Mouse (Mus musculus): ENCODE results near the gene Unc119b.
"Not testable (repeated sequence)": the region's sequence is repeated elsewhere in the genome, so short reads cannot be mapped to it uniquely, and the experiment has no call there.

Gene Unc119b

DNA sequence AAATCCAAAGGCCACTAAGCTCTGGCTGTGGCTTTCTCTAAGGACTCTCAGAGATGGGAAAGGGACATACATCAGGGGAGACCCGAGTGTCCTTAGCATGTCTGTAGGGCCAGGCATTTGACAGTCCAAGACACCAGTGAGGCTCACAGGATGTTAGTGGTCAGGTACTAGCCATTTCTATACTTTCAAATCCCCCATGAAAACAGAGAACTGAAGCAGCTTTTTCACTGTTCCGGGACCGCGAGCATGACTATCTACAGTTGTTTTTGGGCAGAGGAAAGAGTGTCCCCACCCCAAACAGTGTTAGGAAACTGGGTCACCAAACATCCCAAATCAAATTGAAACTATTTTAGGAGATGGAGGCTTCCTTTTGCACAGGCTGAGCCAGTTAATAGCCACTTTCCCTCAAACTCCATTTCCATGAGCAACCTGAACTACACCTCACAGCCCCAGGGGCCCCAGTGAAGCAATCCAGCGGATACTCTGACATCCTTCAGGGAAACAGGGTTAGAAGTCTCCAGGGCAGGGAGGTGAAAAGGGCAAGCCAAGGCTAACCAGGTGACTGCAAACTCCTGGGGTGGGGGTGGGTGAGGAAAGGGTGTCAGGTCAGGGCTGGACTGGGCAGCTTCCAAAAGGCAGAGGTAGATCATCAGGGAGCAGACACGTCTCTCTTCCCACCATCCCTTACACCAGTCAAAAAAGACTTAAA is 1.3 kb downstream of the Unc119b start:
- DNase-seq (ENCODE audit: low read depth, low spot score) = peak; percentile 20

GRCm38 (mm10) chr5:115132465-115132864 is 2.3 kb downstream of the Unc119b start:
- DNase-seq (ENCODE audit: low read depth, low spot score) = peak; percentile 71

DNA sequence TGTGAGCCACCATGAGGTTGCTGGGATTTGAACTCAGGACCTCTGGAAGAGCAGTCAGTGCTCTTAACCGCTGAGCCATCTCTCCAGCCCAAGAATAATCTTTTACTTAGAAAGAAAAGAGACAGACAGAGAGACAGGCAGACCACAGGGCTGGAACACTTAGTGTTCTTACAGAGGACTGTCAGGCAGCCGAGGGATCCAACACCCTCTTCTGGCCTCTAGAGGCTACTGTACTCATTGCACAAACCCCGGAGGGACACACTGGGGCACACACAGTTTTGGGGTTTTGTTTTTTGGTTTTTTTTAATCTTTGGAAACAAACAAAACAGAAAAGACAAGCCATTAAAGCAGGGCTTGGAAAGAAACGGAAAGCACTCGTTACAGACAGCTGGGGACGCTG is 5.4 kb downstream of the Unc119b start:
- no peak for DNase-seq (ENCODE audit: low read depth, low spot score)

DNA sequence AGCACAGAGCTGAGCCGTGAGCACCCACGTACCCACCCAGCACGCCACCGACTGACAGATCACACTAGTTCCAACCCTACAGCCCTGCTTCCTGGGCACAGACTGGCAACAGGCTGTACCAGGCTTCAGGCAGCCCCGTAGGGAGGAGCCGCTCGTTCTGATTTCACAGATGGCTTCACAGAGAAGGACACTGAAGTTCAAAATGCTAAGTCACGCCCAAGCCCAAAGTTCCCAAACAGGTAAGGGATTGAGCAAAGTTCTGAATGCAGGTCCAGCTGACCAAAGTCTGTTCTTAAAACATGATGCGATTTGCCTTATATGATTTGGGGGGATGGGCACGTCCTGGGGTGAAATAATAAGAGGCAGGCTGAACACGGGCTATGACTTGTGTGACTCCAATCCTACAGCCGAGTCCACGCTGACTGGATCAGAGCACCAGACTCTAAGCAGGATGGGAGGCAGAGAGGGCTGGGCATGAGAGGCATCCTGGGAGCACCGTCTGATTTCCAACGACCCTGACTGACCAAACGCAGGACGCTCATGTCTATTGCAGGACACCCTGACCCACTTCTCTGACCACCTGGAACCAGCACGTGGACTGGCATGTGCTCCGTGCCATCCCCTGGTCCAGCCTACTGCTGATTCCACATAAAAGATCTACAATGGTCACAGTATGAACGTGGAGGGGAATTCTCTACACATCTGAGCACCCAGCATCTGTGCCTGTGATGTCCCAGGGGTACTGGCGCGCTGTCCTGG is 7.2 kb downstream of the Unc119b start:
- no peak for DNase-seq (ENCODE audit: low read depth, low spot score)

- peak; percentile 62 for DNase-seq (ENCODE audit: low read depth, low spot score)
Measured at GRCm38 (mm10) chr5:115126578-115127312, 8.0 kb downstream of the Unc119b start.

- DNase-seq (ENCODE audit: low read depth, low spot score) = peak; percentile 92
Measured at GRCm38 (mm10) chr5:115125211-115125871, 9.4 kb downstream of the Unc119b start.

- no peak for DNase-seq (ENCODE audit: low read depth, low spot score)
Measured at GRCm38 (mm10) chr5:115124690-115125089, 10.1 kb downstream of the Unc119b start.

GRCm38 (mm10) chr5:115120978-115121377 is 13.8 kb downstream of the Unc119b start:
- DNase-seq (ENCODE audit: low read depth, low spot score) = no peak

DNA sequence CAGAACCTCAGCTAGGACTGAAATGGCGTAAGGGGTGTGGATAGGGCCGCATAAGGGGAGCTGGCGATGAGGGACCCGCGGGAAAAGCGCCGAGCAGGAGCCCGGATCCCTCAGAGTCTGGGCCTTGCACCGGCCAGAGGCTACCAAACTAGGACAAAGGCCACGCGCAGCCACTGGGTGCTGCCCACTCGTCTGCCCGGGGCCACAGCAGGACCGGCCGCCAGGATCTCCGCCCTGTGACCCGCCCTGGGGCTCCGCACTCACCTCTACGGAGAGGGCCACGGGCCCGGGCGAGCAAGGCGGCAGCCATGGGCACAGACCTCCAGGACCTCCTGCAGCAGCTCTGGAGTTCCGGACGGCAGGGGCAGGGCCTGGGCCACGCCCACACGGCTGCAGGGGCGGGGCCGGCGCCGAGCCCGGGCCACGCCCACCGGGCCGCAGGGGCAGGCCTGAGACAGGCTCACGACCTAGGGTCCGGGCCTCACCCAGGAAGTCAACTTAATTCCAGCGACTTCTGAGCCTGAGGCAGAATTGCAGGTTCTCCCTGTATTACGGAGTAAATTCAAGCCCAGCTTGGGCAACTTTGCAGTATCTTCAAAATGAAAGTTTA is 15.7 kb downstream of the Unc119b start, which contains the start of gene Acads:
Gene Acads (minus strand): TSS at position 386 of the 610 bp plus-strand sequence.
- peak; percentile 90 for DNase-seq (ENCODE audit: low read depth, low spot score)

DNA sequence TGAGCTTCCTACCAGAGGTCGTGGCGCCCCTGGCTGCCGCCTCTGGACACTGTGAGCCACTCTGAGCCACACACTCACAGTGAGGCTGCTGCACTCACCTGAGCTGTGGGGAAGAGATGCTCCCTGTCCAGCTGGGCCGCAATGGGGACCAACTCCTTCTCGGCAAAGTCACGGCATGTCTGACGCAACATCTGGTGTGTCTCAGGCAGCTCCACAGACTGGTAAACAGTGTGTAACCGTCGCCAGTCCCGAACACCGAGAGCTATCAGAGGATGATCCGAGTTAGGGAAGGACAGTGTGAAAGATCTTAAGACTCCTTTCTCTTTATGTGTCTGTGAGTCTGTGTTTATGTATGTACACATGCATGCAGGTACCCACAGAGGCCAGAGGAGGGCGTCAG is 17.3 kb downstream of the Unc119b start:
- DNase-seq (ENCODE audit: low read depth, low spot score) = no peak

- no peak for DNase-seq (ENCODE audit: low read depth, low spot score)
Measured at GRCm38 (mm10) chr5:115116426-115116825, 18.3 kb downstream of the Unc119b start.

GRCm38 (mm10) chr5:115114501-115114900 is 20.3 kb downstream of the Unc119b start:
- DNase-seq (ENCODE audit: low read depth, low spot score) = no peak

- no peak for DNase-seq (ENCODE audit: low read depth, low spot score)
Measured at GRCm38 (mm10) chr5:115113244-115113643, 21.5 kb downstream of the Unc119b start.

GRCm38 (mm10) chr5:115111156-115111555 is 23.6 kb downstream of the Unc119b start:
- DNase-seq (ENCODE audit: low read depth, low spot score) = no peak

DNA sequence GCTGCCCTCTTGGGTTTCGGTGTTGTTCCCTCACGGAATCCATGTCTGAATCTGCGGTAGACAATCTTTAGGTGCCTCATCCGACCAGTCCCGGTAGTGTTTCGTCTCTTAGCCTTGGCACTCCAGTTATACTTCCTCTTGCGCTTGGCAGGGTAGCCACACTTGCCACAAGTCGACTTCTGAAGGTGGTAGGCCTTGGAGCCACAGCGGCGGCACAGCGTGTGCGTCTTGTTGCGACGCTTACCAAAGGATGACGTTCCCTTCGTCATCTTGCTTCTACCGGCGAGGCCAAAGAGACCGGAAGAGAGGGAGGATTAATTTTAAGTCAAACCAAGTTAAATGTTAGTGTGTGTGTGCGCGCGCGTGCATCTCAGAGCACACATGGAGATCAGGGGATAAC is 31.5 kb downstream of the Unc119b start:
- not testable (repeated sequence) for DNase-seq (ENCODE audit: low read depth, low spot score)

GRCm38 (mm10) chr5:115102231-115102630 is 32.5 kb downstream of the Unc119b start:
- no peak for DNase-seq (ENCODE audit: low read depth, low spot score)

DNA sequence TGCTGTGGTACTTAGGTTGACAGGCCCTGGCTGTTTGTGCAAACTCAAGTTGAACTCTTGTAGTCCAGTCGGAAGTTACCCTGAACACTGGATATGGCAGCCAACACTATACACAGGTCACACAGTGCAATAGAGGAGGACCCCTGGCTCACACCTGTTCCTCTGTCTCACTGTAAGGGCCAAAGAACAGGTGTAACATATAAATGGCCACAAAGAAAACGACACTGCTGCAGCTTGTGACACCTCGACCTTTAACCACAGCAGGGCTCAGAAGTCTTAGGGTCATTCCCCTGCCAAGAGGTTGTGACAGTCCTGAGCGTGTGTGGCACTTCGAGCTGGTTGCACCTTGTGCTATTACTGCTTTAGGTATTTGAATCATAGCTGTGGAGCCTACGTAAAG is 34.3 kb downstream of the Unc119b start:
- DNase-seq (ENCODE audit: low read depth, low spot score) = no peak

DNA sequence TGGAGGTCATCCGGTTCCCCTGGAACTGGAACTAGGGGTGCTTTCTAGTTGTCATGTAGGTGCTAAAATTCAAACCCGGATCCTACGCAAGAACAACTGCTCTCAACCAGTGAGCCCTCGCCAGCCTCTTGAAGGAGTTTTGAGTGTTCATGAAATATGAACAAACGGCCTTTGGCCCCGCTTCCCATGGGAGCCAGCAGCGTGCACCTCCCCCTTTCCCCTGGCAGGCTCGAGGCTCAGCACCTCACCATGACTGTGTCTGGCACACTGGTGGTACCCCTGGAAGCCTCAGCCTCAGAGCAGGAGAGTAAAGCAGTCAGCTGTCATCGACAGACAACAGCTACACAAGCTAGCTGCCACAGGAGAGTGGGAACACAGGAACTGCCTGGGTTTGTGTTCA is 34.8 kb downstream of the Unc119b start:
- no peak for DNase-seq (ENCODE audit: low read depth, low spot score)

DNA sequence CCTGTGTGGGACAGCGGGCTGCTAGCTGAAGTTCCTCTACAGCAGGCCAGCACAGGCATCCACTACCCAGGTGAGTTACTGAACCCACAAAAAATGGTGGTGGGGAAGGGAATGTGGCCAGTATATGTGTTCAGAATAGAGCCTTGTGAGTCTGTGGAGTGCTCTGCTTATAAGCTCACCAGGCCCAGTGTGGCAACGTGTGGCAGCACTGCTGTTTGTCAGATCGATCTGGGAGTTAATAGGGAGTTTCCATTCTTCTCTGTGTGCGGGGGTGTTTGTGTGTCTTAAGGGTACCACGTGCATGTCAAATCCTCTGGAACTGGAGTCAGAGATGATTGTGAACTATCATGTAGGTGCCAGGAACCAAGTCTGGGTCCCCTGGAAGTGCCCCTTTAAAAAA is 35.2 kb downstream of the Unc119b start:
- DNase-seq (ENCODE audit: low read depth, low spot score) = no peak

- DNase-seq (ENCODE audit: low read depth, low spot score) = no peak
Measured at GRCm38 (mm10) chr5:115098195-115098594, 36.6 kb downstream of the Unc119b start, which contains the start of gene Gm10401. Gene Gm10401, minus strand, starts transcription at chr5:115098295.

DNA sequence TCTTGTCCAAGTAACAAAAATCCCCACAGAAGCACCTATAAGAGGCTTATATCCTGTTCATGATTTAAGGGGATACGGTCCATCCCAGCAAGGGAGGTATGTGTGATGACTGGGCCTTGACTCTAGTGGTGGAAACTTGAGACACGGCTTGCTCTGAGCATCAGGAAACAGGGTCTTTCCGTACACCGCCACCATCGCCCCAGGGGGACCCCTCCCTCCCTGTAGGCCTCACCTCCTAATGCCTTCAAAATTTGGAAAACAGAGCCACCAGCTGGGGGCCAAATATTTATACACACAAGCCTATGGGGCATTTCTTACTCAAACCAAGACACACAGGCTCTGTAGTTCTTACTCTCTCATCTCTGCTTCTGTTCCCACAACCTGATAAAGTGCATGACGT is 43.0 kb downstream of the Unc119b start:
- DNase-seq (ENCODE audit: low read depth, low spot score) = peak; percentile 43
